Mouse (Mus musculus) naive thymus-derived CD4-positive, alpha-beta T cell, adult 5 months (primary cell): ENCODE results near the gene Il2rb. TPM values are rescaled to one million over a fixed set of nuclear protein-coding genes. Genes with fewer than 3 reads are reported as not detected.

ENCODE experiments used
- polyA plus RNA-seq: library from polyadenylated mRNA; unstranded; fragments of 100-300 nt; shearing (Covaris generic); gene quantifications from one replicate; pipeline ENCODE4 v1.2.1, GENCODE M21; 2017

The Il2rb gene
- polyA plus RNA-seq, result 42.7 TPM

GRCm38 (mm10) chr15:78494968-78495406 is at the start of gene Il2rb:
Gene Il2rb, minus strand, starts transcription at chr15:78495271.

DNA sequence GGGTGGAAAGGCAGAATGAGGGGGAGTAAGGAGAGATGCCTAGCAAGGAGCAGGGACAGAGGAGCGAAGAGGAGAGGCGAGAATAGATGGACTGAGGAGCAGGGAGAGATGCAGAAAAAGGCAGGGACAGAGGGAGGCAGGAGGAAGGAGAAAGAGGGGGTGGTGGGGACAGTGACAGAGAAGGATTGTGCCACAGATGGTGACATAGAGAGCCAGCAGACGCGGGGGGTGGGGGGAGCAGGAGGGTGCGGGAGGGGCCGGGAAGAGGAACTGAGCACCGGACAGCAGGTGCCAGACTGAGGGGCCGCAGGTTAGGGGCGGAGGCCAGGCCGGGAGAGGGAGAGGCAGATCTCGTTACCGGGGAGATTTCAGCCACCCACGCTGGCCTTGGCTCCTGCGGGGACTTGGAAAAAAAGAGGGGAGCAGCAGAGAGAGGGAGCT is 49.5 kb upstream of the Il2rb start, which contains the start of gene Sstr3:
Gene Sstr3, minus strand, starts transcription at position 125 of the 441 bp plus-strand sequence.

GRCm38 (mm10) chr15:78530671-78531450 is 35.8 kb upstream of the Il2rb start, which contains the start of gene C1qtnf6:
Gene C1qtnf6, minus strand, starts transcription at chr15:78531416.

GRCm38 (mm10) chr15:78468379-78468937 is 26.6 kb downstream of the Il2rb start, which contains the start of gene Tmprss6:
Gene Tmprss6, minus strand, starts transcription at chr15:78468634.

Other genes with a start within 250 kb of the Il2rb start
- not detected for gene Csf2rb2, start 189.6 kb downstream of the Il2rb start, polyA plus RNA-seq
- 0.10 TPM for gene Csf2rb, start 169.5 kb downstream of the Il2rb start, polyA plus RNA-seq
- not detected for gene Tex33, start 99.4 kb downstream of the Il2rb start, polyA plus RNA-seq
- gene Tst, start 89.4 kb downstream of the Il2rb start, polyA plus RNA-seq, result not detected
- 2.5 TPM for gene Mpst, start 88.9 kb downstream of the Il2rb start, polyA plus RNA-seq
- 3.2 TPM for gene Kctd17, start 66.7 kb downstream of the Il2rb start, polyA plus RNA-seq
- not detected for gene Tmprss6, start 26.6 kb downstream of the Il2rb start, polyA plus RNA-seq
- 1.7 TPM for gene C1qtnf6, start 36.1 kb upstream of the Il2rb start, polyA plus RNA-seq
- gene Sstr3, start 49.4 kb upstream of the Il2rb start, polyA plus RNA-seq, result not detected
- 1,303 TPM for gene Rac2, start 77.5 kb upstream of the Il2rb start, polyA plus RNA-seq
- gene Cyth4, start 101.8 kb upstream of the Il2rb start, polyA plus RNA-seq, result 148 TPM
- gene Elfn2, start 223.5 kb upstream of the Il2rb start, polyA plus RNA-seq, result not detected